Mouse (Mus musculus) heart, embryonic 16.5 days (tissue): ENCODE data around the gene Ddn. TPM values are rescaled to one million over a fixed set of nuclear protein-coding genes. Genes with fewer than 3 reads are reported as not detected.

Experiments used
- ATAC-seq: fragments of 200-750 bp; cut with Nextera tagmentation; replicated peaks from 2 replicates; pipeline ENCODE4 v1.8.0; 2017; ENCODE audit warnings: moderate number of reproducible peaks; ENCODE audit not compliant: insufficient read depth, low FRiP score; ENCODE audit errors: extremely low read depth
- H3K27ac ChIP-seq: fragments of 300-500 bp; sonication (generic); 2 replicates; pipeline ENCODE4 v1.5.1; 2014; ENCODE audit warnings: mild to moderate bottlenecking, low read length, control low read depth, moderate library complexity
- H3K27me3 ChIP-seq: fragments of 300-500 bp; sonication (generic); 2 replicates; pipeline ENCODE4 v1.6.1; 2014; ENCODE audit warnings: low read length, mixed read lengths; ENCODE audit not compliant: control insufficient read depth, insufficient read depth
- H3K36me3 ChIP-seq: fragments of 300-500 bp; sonication (generic); 2 replicates; pipeline ENCODE4 v1.6.1; 2014; ENCODE audit not compliant: control insufficient read depth, insufficient read depth
- H3K4me1 ChIP-seq: fragments of 300-500 bp; sonication (generic); 2 replicates; pipeline ENCODE4 v1.6.1; 2014; ENCODE audit warnings: low read length, mixed read lengths; ENCODE audit not compliant: control insufficient read depth, insufficient read depth
- H3K4me2 ChIP-seq: fragments of 300-500 bp; sonication (generic); 2 replicates; pipeline ENCODE4 v1.6.1; 2014; ENCODE audit warnings: low read depth, mild to moderate bottlenecking, control low read depth, low read length
- H3K4me3 ChIP-seq: fragments of 300-500 bp; sonication (generic); 2 replicates; pipeline ENCODE4 v1.5.1; 2014; ENCODE audit warnings: mild to moderate bottlenecking, control low read depth, low read length
- H3K9ac ChIP-seq: fragments of 300-500 bp; sonication (generic); 2 replicates; pipeline ENCODE4 v1.6.1; 2014; ENCODE audit warnings: low read length, control low read depth
- H3K9me3 ChIP-seq: fragments of 300-500 bp; sonication (generic); replicated peaks from 2 replicates; pipeline ENCODE4 v1.6.1; 2016; ENCODE audit warnings: low read length; ENCODE audit not compliant: control insufficient read depth
- WGBS: fragments of 180-500 bp; shearing (Covaris S2); extraction: QIAGEN DNeasy Blood & Tissue Kit; methylation state at CpG from one replicate; pipeline ENCODE4 v1.1.7; 2014; 5-methylcytosine and 5-hydroxymethylcytosine counted together
- polyA plus RNA-seq: library from polyadenylated mRNA; unstranded; fragments of >200 nt; fragmentation: Nextera tagmentation; extraction: Ambion mirVana; gene quantifications from 2 replicates; pipeline ENCODE4 v1.2.1, GENCODE M21; 2015

The Ddn gene
- polyA plus RNA-seq, 1 experiment from 2014 or later = 0.32 TPM

- Histone ChIP-seq H3K27me3 (peaks cover 86% of the 10 kb centered on the region), H3K4me2 (peak overlapping the region; percentile 87), H3K9ac (peak overlapping the region; percentile 74), H3K9me3 (no peaks in the 10 kb centered on the region), H3K36me3 (no peaks in the 10 kb centered on the region), H3K4me1 (peaks cover 45% of the 10 kb centered on the region), H3K27ac (no peak overlapping the region), H3K4me3 (peak overlapping the region; percentile 60)
- 2% methylated on average over 64 of the region's 64 CpGs for WGBS
- 0 out of 2 replicates have a peak, but pooled peaks have one; percentile 37 for ATAC-seq
Observed at GRCm38 (mm10) chr15:98805324-98806040, 3.8 kb downstream of the Ddn start.

GRCm38 (mm10) chr15:98804054-98804453 is 5.2 kb downstream of the Ddn start:
- WGBS = 1% methylated on average over 32 of the region's 32 CpGs
- ATAC-seq = peak; percentile 34; the same call in 1 of the 2 replicates
- Histone ChIP-seq H3K9ac (no peak overlapping the region), H3K27ac (no peak overlapping the region), H3K4me1 (peaks cover 37% of the 10 kb centered on the region), H3K36me3 (no peaks in the 10 kb centered on the region), H3K4me2 (peak overlapping the region; percentile 57), H3K9me3 (no peaks in the 10 kb centered on the region), H3K4me3 (peak overlapping the region; percentile 38), H3K27me3 (peaks cover 91% of the 10 kb centered on the region)

- WGBS = 8% methylated on average over 8 of the region's 8 CpGs
- no peak overlapping the region for H3K27ac ChIP-seq
- peaks cover 96% of the 10 kb centered on the region for H3K27me3 ChIP-seq
- no peak for ATAC-seq
- no peaks in the 10 kb centered on the region for H3K36me3 ChIP-seq
- peaks cover 28% of the 10 kb centered on the region for H3K4me1 ChIP-seq
- no peaks in the 10 kb centered on the region for H3K9me3 ChIP-seq
- H3K4me3 ChIP-seq = no peak overlapping the region; the same call in 1 of the 2 replicates
- H3K9ac ChIP-seq = no peak overlapping the region
- no peak overlapping the region for H3K4me2 ChIP-seq
Observed at GRCm38 (mm10) chr15:98802926-98803325, 6.4 kb downstream of the Ddn start.

- no peaks in the 10 kb centered on the region for H3K9me3 ChIP-seq
- H3K4me2 ChIP-seq = no peak overlapping the region
- peaks cover 24% of the 10 kb centered on the region for H3K4me1 ChIP-seq
- peaks cover 95% of the 10 kb centered on the region for H3K27me3 ChIP-seq
- H3K9ac ChIP-seq = no peak overlapping the region
- H3K36me3 ChIP-seq = no peaks in the 10 kb centered on the region
- no peak for ATAC-seq
- no peak overlapping the region for H3K4me3 ChIP-seq
- H3K27ac ChIP-seq = no peak overlapping the region
- 10% methylated on average over 12 of the region's 12 CpGs for WGBS
Observed at GRCm38 (mm10) chr15:98799396-98799795, 9.9 kb downstream of the Ddn start.

- Histone ChIP-seq H3K9ac (no peak overlapping the region), H3K27ac (no peak overlapping the region), H3K4me3 (no peak overlapping the region), H3K36me3 (no peaks in the 10 kb centered on the region), H3K9me3 (no peaks in the 10 kb centered on the region), H3K4me2 (no peak overlapping the region), H3K27me3 (peaks cover 96% of the 10 kb centered on the region), H3K4me1 (peaks cover 23% of the 10 kb centered on the region)
- no peak for ATAC-seq
- 64% methylated on average over 3 of the region's 3 CpGs for WGBS
Observed at GRCm38 (mm10) chr15:98798903-98799302, 10.4 kb downstream of the Ddn start.

GRCm38 (mm10) chr15:98797835-98798492 is 11.3 kb downstream of the Ddn start:
- Histone ChIP-seq H3K4me3 (no peak overlapping the region), H3K36me3 (no peaks in the 10 kb centered on the region), H3K9me3 (no peaks in the 10 kb centered on the region), H3K4me2 (no peak overlapping the region), H3K4me1 (peaks cover 18% of the 10 kb centered on the region), H3K27me3 (peaks cover 96% of the 10 kb centered on the region), H3K9ac (no peak overlapping the region), H3K27ac (no peak overlapping the region)
- 10% methylated on average over 28 of the region's 28 CpGs for WGBS
- no peak for ATAC-seq

GRCm38 (mm10) chr15:98796803-98797595 is 12.3 kb downstream of the Ddn start:
- peak; percentile 74 for ATAC-seq
- Histone ChIP-seq H3K4me1 (peaks cover 25% of the 10 kb centered on the region), H3K9me3 (no peaks in the 10 kb centered on the region), H3K27ac (no peak overlapping the region), H3K27me3 (peaks cover 96% of the 10 kb centered on the region), H3K36me3 (no peaks in the 10 kb centered on the region), H3K4me3 (peak overlapping the region; percentile 19; the same call in 1 of the 2 replicates), H3K9ac (no peak overlapping the region), H3K4me2 (peak overlapping the region; percentile 41)
- WGBS = 8% methylated on average over 13 of the region's 13 CpGs

GRCm38 (mm10) chr15:98793141-98793698 is 16.1 kb downstream of the Ddn start:
- H3K27ac ChIP-seq = no peak overlapping the region
- no peak overlapping the region for H3K9ac ChIP-seq
- H3K9me3 ChIP-seq = no peaks in the 10 kb centered on the region
- ATAC-seq = no peak
- no peaks in the 10 kb centered on the region for H3K36me3 ChIP-seq
- peaks cover 42% of the 10 kb centered on the region for H3K4me1 ChIP-seq
- 6% methylated on average over 13 of the region's 13 CpGs for WGBS
- H3K4me3 ChIP-seq = peak overlapping the region; percentile 35
- no peak overlapping the region for H3K4me2 ChIP-seq
- peaks cover 96% of the 10 kb centered on the region for H3K27me3 ChIP-seq
